Mouse (Mus musculus) urinary bladder, postnatal 14 days (tissue): ENCODE measurements around the gene Olfr645.

Experiments
- DNase-seq: peaks from one replicate; pipeline ENCODE4 v3.0.0; 2021; ENCODE audit warnings: low spot score

The Olfr645 gene

GRCm38 (mm10) chr7:104085365-104085764 lies at the start of gene Olfr645:
Olfr645 (minus strand) TSS chr7:104085465.
- DNase-seq, result no peak

- no peak for DNase-seq
Observed at GRCm38 (mm10) chr7:104129726-104130125, 44.5 kb upstream of the Olfr645 start, which contains the start of gene Ubqln5. Ubqln5 (minus strand) TSS chr7:104129826.

- DNase-seq, result no peak
Observed at GRCm38 (mm10) chr7:104104757-104104972, 19.4 kb upstream of the Olfr645 start, which contains the start of gene Olfr646. Olfr646 (plus strand) TSS chr7:104104873.

- no peak for DNase-seq
Observed at GRCm38 (mm10) chr7:104103913-104104756, 18.9 kb upstream of the Olfr645 start.

- DNase-seq, result no peak
Observed at GRCm38 (mm10) chr7:104071769-104072168, 13.5 kb downstream of the Olfr645 start, which contains the start of gene Olfr644. Olfr644 (minus strand) TSS chr7:104071869.

- DNase-seq, result no peak
Observed at GRCm38 (mm10) chr7:104061345-104061744, 23.9 kb downstream of the Olfr645 start, which contains the start of gene 4930516K23Rik. 4930516K23Rik (minus strand) TSS chr7:104061445.

GRCm38 (mm10) chr7:104059215-104059614 lies 26.1 kb downstream of the Olfr645 start:
- DNase-seq, result no peak

- DNase-seq, result no peak
Observed at GRCm38 (mm10) chr7:104052566-104052965, 32.7 kb downstream of the Olfr645 start, which contains the start of gene Olfr642. Olfr642 (minus strand) TSS chr7:104052666.

GRCm38 (mm10) chr7:104050745-104051144 lies 34.5 kb downstream of the Olfr645 start:
- no peak for DNase-seq

- no peak for DNase-seq
Observed at GRCm38 (mm10) chr7:104035145-104035544, 50.1 kb downstream of the Olfr645 start, which contains the start of gene Olfr641. Olfr641 (plus strand) TSS chr7:104035445.
